Mouse (Mus musculus) ES-E14 (cell line): ENCODE results near the gene Tcl1b3. TPM values are rescaled to one million over a fixed set of nuclear protein-coding genes. Genes with fewer than 3 reads are reported as not detected.

ENCODE experiments used
- DNase-seq: peaks from one replicate; pipeline ENCODE4 v3.0.0-alpha.2; 2013; ENCODE audit warnings: low read depth, low spot score
- H3K27ac ChIP-seq: 2 replicates; pipeline ENCODE4 v1.5.1; 2012; ENCODE audit warnings: low read depth, mild to moderate bottlenecking, low read length, moderate library complexity, mixed read lengths; ENCODE audit not compliant: poor library complexity, insufficient read depth, severe bottlenecking
- H3K36me3 ChIP-seq: 2 replicates; pipeline ENCODE4 v1.6.1; 2012; ENCODE audit warnings: mild to moderate bottlenecking, low read length, moderate library complexity, mixed read lengths; ENCODE audit not compliant: control insufficient read depth, poor library complexity, insufficient read depth, severe bottlenecking
- H3K4me1 ChIP-seq, 2 experiments: fragments of 150-350 bp in 1 of 2; sonication (generic) in 1 of 2; 2 replicates each; pipeline ENCODE4 v1.6.1; 2012; ENCODE audit warnings: low read length in 2 of 2, mild to moderate bottlenecking in 1 of 2, mixed read lengths in 1 of 2; ENCODE audit not compliant: control insufficient read depth in 2 of 2, insufficient read depth in 2 of 2, poor library complexity in 1 of 2
- H3K4me3 ChIP-seq, 2 experiments: fragments of 150-350 bp in 1 of 2; sonication (generic) in 1 of 2; 2 replicates each; pipeline ENCODE4 v1.5.1; 2012; ENCODE audit warnings: low read length in 2 of 2, low read depth in 1 of 2, mild to moderate bottlenecking in 1 of 2, mixed read lengths in 1 of 2; ENCODE audit not compliant: insufficient read depth in 1 of 2, poor library complexity in 1 of 2, severe bottlenecking in 1 of 2
- H3K9ac ChIP-seq: 2 replicates; pipeline ENCODE4 v1.6.1; 2012; ENCODE audit warnings: low read depth, mild to moderate bottlenecking, low read length, mixed read lengths; ENCODE audit not compliant: poor library complexity, insufficient read depth, severe bottlenecking
- H3K9me3 ChIP-seq: fragments of 150-350 bp; sonication (generic); 2 replicates; pipeline ENCODE4 v1.6.1; 2012; ENCODE audit warnings: low read depth, mild to moderate bottlenecking, low read length; ENCODE audit not compliant: control insufficient read depth, insufficient read depth
- CHD2 ChIP-seq: IDR thresholded peaks from 2 replicates; pipeline ENCODE4 v1.6.1; 2014; ENCODE audit warnings: mild to moderate bottlenecking, low read depth, low read length, inconsistent platforms
- HCFC1 ChIP-seq: IDR thresholded peaks from 2 replicates; pipeline ENCODE4 v1.6.1; 2012; ENCODE audit warnings: low read length, inconsistent platforms, borderline replicate concordance; ENCODE audit not compliant: insufficient read depth
- MAFK ChIP-seq: IDR thresholded peaks from 2 replicates; pipeline ENCODE4 v1.6.1; 2014; ENCODE audit warnings: mild to moderate bottlenecking, low read depth, low read length, inconsistent platforms; ENCODE audit not compliant: insufficient read depth
- ZC3H11A ChIP-seq: IDR thresholded peaks from 2 replicates; pipeline ENCODE4 v1.6.1; 2012; ENCODE audit warnings: low read depth, mild to moderate bottlenecking, inconsistent platforms, low read length, borderline replicate concordance
- ZNF384 ChIP-seq: IDR thresholded peaks from 2 replicates; pipeline ENCODE4 v1.6.1; 2012; ENCODE audit warnings: low read depth, low read length, inconsistent platforms
- in situ Hi-C, 2 experiments: fragments of 600-800 bp; cut with MboI; formaldehyde crosslinking; loops; one replicate each; pipeline ENCODE4 v1.15.1; 2025; ENCODE audit warnings: low sequenced_read_pairs in 2 of 2, inconsistent platforms in 1 of 2; ENCODE audit not compliant: unreplicated experiment in 2 of 2
- total RNA-seq: library from RNA; depleted of rRNA; stranded (reverse); fragments of 300-350 nt; gene quantifications from 2 replicates; pipeline ENCODE4 v1.2.3, GENCODE M21; 2012; rRNA removed

The Tcl1b3 gene
- total RNA-seq, 1 experiment = not detected

DNA sequence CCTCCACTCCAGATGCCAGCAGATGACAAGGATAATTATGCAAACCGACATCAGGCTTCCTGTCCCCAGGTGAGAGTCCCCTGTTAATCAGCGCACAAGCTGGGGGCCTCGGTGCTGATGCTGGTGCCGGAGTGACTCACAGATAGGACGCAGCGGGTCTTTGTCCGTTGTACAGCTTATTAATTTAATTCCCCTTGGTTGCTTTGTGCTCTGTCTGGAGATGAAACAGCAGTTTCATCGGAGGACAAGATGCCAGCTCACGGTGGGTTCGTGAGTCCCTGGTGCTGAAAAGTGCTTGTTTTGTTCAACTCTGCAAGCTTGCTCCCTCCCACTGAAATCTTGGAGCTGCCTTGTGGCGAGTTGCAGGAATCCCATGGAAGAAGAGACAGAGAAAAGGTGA is 43.5 kb downstream of the Tcl1b3 start:
- DNase-seq = no peak
- in situ Hi-C loops = no loop called here

DNA sequence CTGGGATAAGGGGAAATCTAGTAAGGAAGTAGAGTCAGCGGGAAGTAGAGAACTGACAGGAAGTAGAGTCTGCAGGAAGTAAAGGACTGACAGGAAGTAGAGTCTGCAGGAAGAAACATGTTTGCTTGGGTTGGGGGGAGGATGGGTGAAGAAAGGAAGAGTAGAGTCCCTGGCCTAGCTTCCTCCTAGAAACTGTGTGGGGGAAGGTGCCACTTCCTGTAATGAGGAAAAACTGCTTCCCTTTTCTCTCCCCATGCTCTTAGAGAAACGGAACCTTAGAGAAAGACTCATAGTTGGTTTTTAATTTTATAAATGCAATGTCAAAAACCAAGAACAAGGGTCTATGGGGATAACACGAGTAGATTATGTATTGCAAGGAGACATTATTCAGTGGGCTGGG is 44.2 kb downstream of the Tcl1b3 start:
- TF ChIP-seq MAFK (no peak), CHD2 (no peak), ZNF384 (no peak), HCFC1 (no peak), ZC3H11A (no peak)
- H3K9ac ChIP-seq = no peak overlapping the region
- H3K27ac ChIP-seq = no peak overlapping the region
- H3K4me3 ChIP-seq = no peak overlapping the region
- DNase-seq = no peak
- H3K36me3 ChIP-seq = no peaks in the 10 kb centered on the region
- in situ Hi-C loops = no loop called here
- H3K9me3 ChIP-seq = no peaks in the 10 kb centered on the region
- H3K4me1 ChIP-seq = peaks cover 0 to 2% of the 10 kb centered on the region in 2 experiments; a peak in 1 of 4 replicates

More for the DNA sequence above, 43.5 kb downstream of the Tcl1b3 start:
- Histone ChIP-seq H3K4me1 (peaks cover 0 to 2% of the 10 kb centered on the region in 2 experiments; a peak in 1 of 4 replicates), H3K9ac (no peak overlapping the region), H3K36me3 (no peaks in the 10 kb centered on the region), H3K27ac (no peak overlapping the region), H3K4me3 (no peak overlapping the region), H3K9me3 (no peaks in the 10 kb centered on the region)
- TF ChIP-seq ZNF384 = no peak
- no peak for TF ChIP-seq CHD2

DNA sequence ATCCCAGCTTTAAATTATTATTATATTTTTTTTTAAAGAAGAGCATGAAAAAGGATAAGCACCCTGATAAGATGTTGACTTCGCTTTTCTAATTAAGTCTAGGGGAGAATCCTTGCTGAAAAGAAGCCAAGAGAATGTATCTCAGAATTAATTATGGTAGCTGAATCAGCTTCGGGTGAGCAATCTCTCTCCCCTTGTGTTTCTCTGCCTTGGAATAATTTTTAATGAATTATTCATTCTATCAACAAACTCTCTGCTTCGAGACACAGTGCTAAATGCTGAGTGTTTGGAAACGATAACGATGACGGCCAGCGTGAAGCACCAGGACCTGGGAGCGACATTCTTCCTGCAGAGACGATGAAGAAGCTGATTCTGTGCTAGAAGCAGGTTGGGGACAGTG is 48.2 kb downstream of the Tcl1b3 start:
- TF ChIP-seq MAFK (no peak), CHD2 (no peak), ZC3H11A (no peak), ZNF384 (no peak), HCFC1 (no peak)
- Histone ChIP-seq H3K4me1 (no peaks in the 10 kb centered on the region), H3K9ac (no peak overlapping the region), H3K4me3 (no peak overlapping the region), H3K9me3 (no peaks in the 10 kb centered on the region), H3K36me3 (no peaks in the 10 kb centered on the region), H3K27ac (no peak overlapping the region)
- DNase-seq = no peak
- in situ Hi-C loops = no loop called here

Other genes with a start within 250 kb of the Tcl1b3 start
- 1.5 and 2.4 TPM in 2 replicates for gene Syne3, start 181.2 kb upstream of the Tcl1b3 start, total RNA-seq
- 34.2 and 39.4 TPM in 2 replicates for gene Glrx5, start 158.4 kb upstream of the Tcl1b3 start, total RNA-seq
- not detected in 2 replicates for gene Tcl1b2, start 45.0 kb upstream of the Tcl1b3 start, total RNA-seq
- gene Tcl1b1, start 31.4 kb upstream of the Tcl1b3 start, total RNA-seq = not detected in 2 replicates
- gene Tcl1b5, start 14.7 kb upstream of the Tcl1b3 start, total RNA-seq = not detected in 2 replicates
- gene Tcl1b4, start 10.9 kb downstream of the Tcl1b3 start, total RNA-seq = not detected in 2 replicates
- 40.6 and 49.9 TPM in 2 replicates for gene Tcl1, start 31.8 kb downstream of the Tcl1b3 start, total RNA-seq
- gene Tunar, start 142.8 kb downstream of the Tcl1b3 start, total RNA-seq = 0.89 and 1.2 TPM in 2 replicates